Mouse (Mus musculus): ENCODE results near the gene Gm10273. TPM values are rescaled to one million over a fixed set of nuclear protein-coding genes. Genes with fewer than 3 reads are reported as not detected.

Gm10273 gene
- polyA plus RNA-seq, 2 experiments: 4.8 to 15.6 TPM

GRCm38 (mm10) chr10:59408499-59408898 lies 13.1 kb downstream of the Gm10273 start:
- no peaks in the 10 kb centered on the region for H3K27me3 ChIP-seq (ENCODE audit: control insufficient read depth, insufficient read depth, low read length)
- no peak for DNase-seq (ENCODE audit: low read depth in 3 of 3, low spot score in 3 of 3)

GRCm38 (mm10) chr10:59410264-59410663 lies 14.8 kb downstream of the Gm10273 start:
- no peak overlapping the region for H3K4me2 ChIP-seq (ENCODE audit: low read depth)
- no peaks in the 10 kb centered on the region for H3K9me3 ChIP-seq (ENCODE audit: control insufficient read depth, low read length)
- DNase-seq (ENCODE audit: low read depth in 3 of 3, low spot score in 3 of 3) (no peak), ATAC-seq (ENCODE audit: insufficient read depth) (no peak)
- WGBS (ENCODE audit: insufficient replicate concordance): 58% methylated on average over 12 of the region's 12 CpGs
- no peaks in the 10 kb centered on the region for H3K36me3 ChIP-seq (replicated peaks; ENCODE audit: control insufficient read depth, insufficient read depth, low read depth)
- no peak for TF ChIP-seq EP300 (IDR thresholded peaks at IDR 0.05; ENCODE audit: low read depth)
- no peak for TF ChIP-seq CTCF (IDR thresholded peaks at IDR 0.05; ENCODE audit: low read depth)
- no peak overlapping the region for H3K4me3 ChIP-seq (ENCODE audit: insufficient read depth in 1 of 2, low read depth in 2 of 2, low read length in 2 of 2)
- no peak overlapping the region for H3K27ac ChIP-seq
- no peaks in the 10 kb centered on the region for H3K4me1 ChIP-seq (replicated peaks; ENCODE audit: control insufficient read depth in 2 of 2, insufficient read depth in 2 of 2, low read length in 1 of 2)
- H3K9ac ChIP-seq (replicated peaks): no peak overlapping the region
- H3K27me3 ChIP-seq (ENCODE audit: control insufficient read depth, insufficient read depth, low read length): no peaks in the 10 kb centered on the region

More at GRCm38 (mm10) chr10:59408499-59408898, 13.1 kb downstream of the Gm10273 start:
- H3K27ac ChIP-seq: no peak overlapping the region
- H3K4me2 ChIP-seq (ENCODE audit: low read depth): no peak overlapping the region
- no peaks in the 10 kb centered on the region for H3K36me3 ChIP-seq (replicated peaks; ENCODE audit: control insufficient read depth, insufficient read depth, low read depth)
- H3K9me3 ChIP-seq (ENCODE audit: control insufficient read depth, low read length): no peaks in the 10 kb centered on the region
- H3K9ac ChIP-seq (replicated peaks): no peak overlapping the region
- H3K4me1 ChIP-seq (replicated peaks; ENCODE audit: control insufficient read depth in 2 of 2, insufficient read depth in 2 of 2, low read length in 1 of 2): no peaks in the 10 kb centered on the region
- ATAC-seq (ENCODE audit: insufficient read depth): no peak
- 37% methylated on average over 6 of the region's 6 CpGs for WGBS (ENCODE audit: insufficient replicate concordance)
- TF ChIP-seq EP300 (IDR thresholded peaks at IDR 0.05; ENCODE audit: low read depth): no peak
- no peak for TF ChIP-seq CTCF (IDR thresholded peaks at IDR 0.05; ENCODE audit: low read depth)
- H3K4me3 ChIP-seq (ENCODE audit: insufficient read depth in 1 of 2, low read depth in 2 of 2, low read length in 2 of 2): no peak overlapping the region

GRCm38 (mm10) chr10:59413711-59414110 lies 18.3 kb downstream of the Gm10273 start:
- H3K27me3 ChIP-seq (ENCODE audit: control insufficient read depth, insufficient read depth, low read length): no peaks in the 10 kb centered on the region
- H3K4me1 ChIP-seq (replicated peaks; ENCODE audit: control insufficient read depth in 2 of 2, insufficient read depth in 2 of 2, low read length in 1 of 2): no peaks in the 10 kb centered on the region
- H3K4me3 ChIP-seq (ENCODE audit: insufficient read depth in 1 of 2, low read depth in 2 of 2, low read length in 2 of 2): no peak overlapping the region
- DNase-seq (ENCODE audit: low read depth in 3 of 3, low spot score in 3 of 3): no peak
- no peak overlapping the region for H3K4me2 ChIP-seq (ENCODE audit: low read depth)
- no peaks in the 10 kb centered on the region for H3K9me3 ChIP-seq (ENCODE audit: control insufficient read depth, low read length)
- no peak for ATAC-seq (ENCODE audit: insufficient read depth)
- 74% methylated on average over 4 of the region's 4 CpGs for WGBS (ENCODE audit: insufficient replicate concordance)
- H3K9ac ChIP-seq (replicated peaks): no peak overlapping the region
- no peak for TF ChIP-seq EP300 (IDR thresholded peaks at IDR 0.05; ENCODE audit: low read depth)
- peak; percentile 49 for TF ChIP-seq CTCF (IDR thresholded peaks at IDR 0.05; ENCODE audit: low read depth)
- H3K36me3 ChIP-seq (replicated peaks; ENCODE audit: control insufficient read depth, insufficient read depth, low read depth): no peaks in the 10 kb centered on the region
- H3K27ac ChIP-seq: no peak overlapping the region

GRCm38 (mm10) chr10:59416623-59417022 lies 21.2 kb downstream of the Gm10273 start:
- H3K36me3 ChIP-seq (replicated peaks; ENCODE audit: control insufficient read depth, insufficient read depth, low read depth): no peaks in the 10 kb centered on the region
- DNase-seq (ENCODE audit: low read depth in 3 of 3, low spot score in 3 of 3) (no peak), ATAC-seq (ENCODE audit: insufficient read depth) (no peak)
- 56% methylated on average over 3 of the region's 3 CpGs for WGBS (ENCODE audit: insufficient replicate concordance)
- TF ChIP-seq EP300 (IDR thresholded peaks at IDR 0.05; ENCODE audit: low read depth) (no peak), CTCF (IDR thresholded peaks at IDR 0.05; ENCODE audit: low read depth) (no peak)
- no peak overlapping the region for H3K4me2 ChIP-seq (ENCODE audit: low read depth)
- no peaks in the 10 kb centered on the region for H3K9me3 ChIP-seq (ENCODE audit: control insufficient read depth, low read length)
- no peak overlapping the region for H3K9ac ChIP-seq (replicated peaks)
- no peak overlapping the region for H3K27ac ChIP-seq
- H3K4me1 ChIP-seq (replicated peaks; ENCODE audit: control insufficient read depth in 2 of 2, insufficient read depth in 2 of 2, low read length in 1 of 2): no peaks in the 10 kb centered on the region
- no peak overlapping the region for H3K4me3 ChIP-seq (ENCODE audit: insufficient read depth in 1 of 2, low read depth in 2 of 2, low read length in 2 of 2)
- no peaks in the 10 kb centered on the region for H3K27me3 ChIP-seq (ENCODE audit: control insufficient read depth, insufficient read depth, low read length)

GRCm38 (mm10) chr10:59419516-59419915 lies 24.1 kb downstream of the Gm10273 start:
- Histone ChIP-seq H3K27ac (no peak overlapping the region), H3K9ac (replicated peaks) (no peak overlapping the region), H3K4me3 (ENCODE audit: insufficient read depth in 1 of 2, low read depth in 2 of 2, low read length in 2 of 2) (no peak overlapping the region), H3K9me3 (ENCODE audit: control insufficient read depth, low read length) (no peaks in the 10 kb centered on the region), H3K27me3 (ENCODE audit: control insufficient read depth, insufficient read depth, low read length) (no peaks in the 10 kb centered on the region), H3K4me2 (ENCODE audit: low read depth) (no peak overlapping the region), H3K36me3 (replicated peaks; ENCODE audit: control insufficient read depth, insufficient read depth, low read depth) (no peaks in the 10 kb centered on the region), H3K4me1 (replicated peaks; ENCODE audit: control insufficient read depth in 2 of 2, insufficient read depth in 2 of 2, low read length in 1 of 2) (no peaks in the 10 kb centered on the region)
- 44% methylated on average over 4 of the region's 4 CpGs for WGBS (ENCODE audit: insufficient replicate concordance)
- ATAC-seq (ENCODE audit: insufficient read depth) (no peak), DNase-seq (ENCODE audit: low read depth in 3 of 3, low spot score in 3 of 3) (no peak)
- no peak for TF ChIP-seq CTCF (IDR thresholded peaks at IDR 0.05; ENCODE audit: low read depth)
- no peak for TF ChIP-seq EP300 (IDR thresholded peaks at IDR 0.05; ENCODE audit: low read depth)
